Mouse (Mus musculus) CH12F3 (cell line): Measurements from ENCODE around the gene 1700015G11Rik.

Experiments used
- in situ Hi-C: fragments of 300-500 bp; cut with MboI; formaldehyde crosslinking; loops from 2 replicates; pipeline ENCODE4 v1.14.3; 2020; ENCODE audit warnings: low sequenced_read_pairs

Gene 1700015G11Rik

GRCm38 (mm10) chr7:52015628-52016027, at the start of gene 1700015G11Rik:
Gene 1700015G11Rik (minus strand): TSS chr7:52015728.
- in situ Hi-C loops = no loop called here

- in situ Hi-C loops = no loop called here
Observed at GRCm38 (mm10) chr7:52056954-52057353, 41.4 kb upstream of the 1700015G11Rik start.

- in situ Hi-C loops = no loop called here
Observed at GRCm38 (mm10) chr7:52056274-52056673, 40.7 kb upstream of the 1700015G11Rik start.

GRCm38 (mm10) chr7:52055831-52056230, 40.3 kb upstream of the 1700015G11Rik start:
- in situ Hi-C loops = no loop called here

- in situ Hi-C loops = no loop called here
Observed at GRCm38 (mm10) chr7:52037600-52038582, 22.4 kb upstream of the 1700015G11Rik start.

GRCm38 (mm10) chr7:52024050-52024626, 8.6 kb upstream of the 1700015G11Rik start:
- in situ Hi-C loops = no loop called here

GRCm38 (mm10) chr7:52022039-52022438, 6.5 kb upstream of the 1700015G11Rik start:
- in situ Hi-C loops = no loop called here

- in situ Hi-C loops = no loop called here
Observed at GRCm38 (mm10) chr7:52015180-52015579, 348 bp downstream of the 1700015G11Rik start.

- in situ Hi-C loops = no loop called here
Observed at GRCm38 (mm10) chr7:52013457-52013856, 2.1 kb downstream of the 1700015G11Rik start.

- in situ Hi-C loops = no loop called here
Observed at GRCm38 (mm10) chr7:52007138-52007537, 8.4 kb downstream of the 1700015G11Rik start.

- in situ Hi-C loops = no loop called here
Observed at GRCm38 (mm10) chr7:52006296-52006630, 9.3 kb downstream of the 1700015G11Rik start.

- in situ Hi-C loops = no loop called here
Observed at GRCm38 (mm10) chr7:52005511-52006295, 9.8 kb downstream of the 1700015G11Rik start, which contains the start of gene Svip. Gene Svip (minus strand): TSS chr7:52006018.

- in situ Hi-C loops = no loop called here
Observed at GRCm38 (mm10) chr7:51991020-51991419, 24.5 kb downstream of the 1700015G11Rik start.

- in situ Hi-C loops = no loop called here
Observed at GRCm38 (mm10) chr7:51986909-51987308, 28.6 kb downstream of the 1700015G11Rik start.

- in situ Hi-C loops = no loop called here
Observed at GRCm38 (mm10) chr7:51985763-51986162, 29.8 kb downstream of the 1700015G11Rik start.

GRCm38 (mm10) chr7:51982303-51982702, 33.2 kb downstream of the 1700015G11Rik start:
- in situ Hi-C loops = no loop called here

- in situ Hi-C loops = no loop called here
Observed at GRCm38 (mm10) chr7:51979271-51979670, 36.3 kb downstream of the 1700015G11Rik start.

GRCm38 (mm10) chr7:51975181-51975580, 40.3 kb downstream of the 1700015G11Rik start:
- in situ Hi-C loops = no loop called here

- in situ Hi-C loops = no loop called here
Observed at GRCm38 (mm10) chr7:51973526-51973925, 42.0 kb downstream of the 1700015G11Rik start.

GRCm38 (mm10) chr7:51973091-51973490, 42.4 kb downstream of the 1700015G11Rik start:
- in situ Hi-C loops = no loop called here

- in situ Hi-C loops = no loop called here
Observed at GRCm38 (mm10) chr7:51972252-51972855, 43.2 kb downstream of the 1700015G11Rik start.
